Mouse (Mus musculus) inflammation-experienced regulatory T-cells, adult 6 months (primary cell): ENCODE measurements around the gene Ywhaq. TPM values are rescaled to one million over a fixed set of nuclear protein-coding genes. Genes with fewer than 3 reads are reported as not detected.
"Not testable (repeated sequence)": the region's sequence is repeated elsewhere in the genome, so short reads cannot be mapped to it uniquely, and the experiment has no call there.

ENCODE experiments used
- ATAC-seq: one replicate; pipeline ENCODE4 v1.8.0; 2017
- polyA plus RNA-seq, 3 experiments: library from polyadenylated mRNA; unstranded; fragments of 100-300 nt; shearing (Covaris generic); gene quantifications; one replicate each; pipeline ENCODE4 v1.2.1; 2017

The Ywhaq gene
- polyA plus RNA-seq, 3 experiments from 2014 or later, result 167 to 333 (median 215) TPM

DNA sequence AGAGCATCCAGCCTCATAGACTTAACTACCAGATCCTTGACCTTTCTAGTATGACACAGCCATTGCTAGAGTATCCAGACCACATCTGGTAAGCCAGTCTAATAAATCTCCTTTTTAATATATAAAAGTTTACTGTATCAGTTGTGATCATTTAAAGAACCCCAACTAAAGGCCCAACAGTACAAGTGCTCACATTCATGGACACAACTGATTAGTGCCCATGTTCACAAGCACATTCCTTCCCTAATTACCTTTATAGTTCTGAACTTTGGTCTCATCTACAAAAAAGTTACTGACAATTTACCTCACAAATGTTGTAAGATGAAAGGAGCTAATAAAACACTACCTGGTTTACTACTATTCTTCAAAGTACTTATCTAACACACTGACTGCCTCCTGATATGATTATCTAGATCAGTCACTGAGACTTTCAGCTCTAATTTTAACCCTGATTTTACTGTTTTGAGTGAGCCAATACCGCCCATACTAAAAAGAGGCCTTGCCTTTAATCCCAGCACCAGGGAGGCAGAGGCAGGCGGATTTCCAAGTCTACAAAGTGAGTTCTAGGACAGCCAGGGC is 8.6 kb downstream of the Ywhaq start:
- ATAC-seq, result no peak

DNA sequence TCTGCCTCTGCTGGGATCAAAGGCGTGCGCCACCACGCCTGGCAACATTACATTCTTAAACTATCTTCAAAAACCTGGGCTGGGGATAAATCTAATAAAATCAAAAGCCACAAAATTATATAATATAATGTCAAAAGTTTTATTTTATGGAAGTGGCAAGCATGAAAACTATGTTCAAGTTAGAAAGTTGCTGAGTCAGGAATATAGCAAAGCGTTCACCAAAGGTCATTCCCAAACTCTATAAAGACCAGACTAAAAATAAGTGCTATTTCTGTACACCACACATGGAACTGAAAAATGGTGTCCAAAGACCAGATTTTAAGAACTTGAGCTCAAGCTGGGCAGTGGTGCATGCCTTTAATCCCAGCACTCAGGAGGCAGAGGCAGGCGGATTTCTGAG is 14.7 kb downstream of the Ywhaq start:
- ATAC-seq, result no peak

DNA sequence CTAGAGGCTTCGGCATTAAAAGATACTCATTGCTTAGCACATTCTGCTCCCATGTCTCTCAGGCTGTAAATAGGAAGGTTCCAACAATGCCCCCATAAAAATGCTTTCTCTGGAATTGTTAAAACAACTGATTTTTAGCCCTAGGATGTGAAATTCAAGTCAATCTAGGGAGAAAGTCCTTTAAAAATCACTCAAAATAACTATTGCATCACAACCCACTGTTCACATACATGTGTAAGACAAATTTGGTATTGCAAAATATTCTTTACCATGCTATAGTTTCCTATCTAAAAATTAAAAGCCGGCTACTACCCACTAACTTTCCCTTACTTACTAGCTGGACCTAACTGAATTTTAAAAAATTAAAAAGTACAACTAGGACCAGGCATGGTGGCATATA is 31.2 kb downstream of the Ywhaq start:
- ATAC-seq, result no peak

DNA sequence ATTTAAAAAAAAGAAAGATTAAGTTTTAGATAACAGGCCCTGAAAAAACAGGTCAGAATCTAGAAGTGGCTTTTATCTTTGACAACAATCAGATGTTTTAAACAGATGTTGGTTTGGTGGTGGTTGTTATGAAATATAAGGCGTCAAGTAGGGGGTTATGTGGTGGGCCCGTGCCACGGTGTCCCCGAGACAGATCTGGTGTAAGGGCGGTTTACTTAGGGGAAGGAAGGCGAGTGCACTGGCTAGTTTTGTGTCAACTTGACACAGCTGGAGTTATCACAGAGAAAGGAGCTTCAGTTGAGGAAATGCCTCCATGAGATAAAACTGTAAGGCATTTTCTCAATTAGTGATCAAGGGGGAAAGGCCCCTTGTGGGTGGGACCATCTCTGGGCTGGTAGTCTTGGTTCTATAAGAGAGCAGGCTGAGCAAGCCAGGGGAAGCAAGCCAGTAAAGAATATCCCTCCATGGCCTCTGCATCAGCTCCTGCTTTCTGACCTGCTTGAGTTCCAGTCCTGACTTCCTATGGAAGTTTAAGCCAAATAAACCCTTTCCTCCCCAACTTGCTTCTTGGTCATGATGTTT is 38.6 kb downstream of the Ywhaq start:
- not testable (repeated sequence) for ATAC-seq

DNA sequence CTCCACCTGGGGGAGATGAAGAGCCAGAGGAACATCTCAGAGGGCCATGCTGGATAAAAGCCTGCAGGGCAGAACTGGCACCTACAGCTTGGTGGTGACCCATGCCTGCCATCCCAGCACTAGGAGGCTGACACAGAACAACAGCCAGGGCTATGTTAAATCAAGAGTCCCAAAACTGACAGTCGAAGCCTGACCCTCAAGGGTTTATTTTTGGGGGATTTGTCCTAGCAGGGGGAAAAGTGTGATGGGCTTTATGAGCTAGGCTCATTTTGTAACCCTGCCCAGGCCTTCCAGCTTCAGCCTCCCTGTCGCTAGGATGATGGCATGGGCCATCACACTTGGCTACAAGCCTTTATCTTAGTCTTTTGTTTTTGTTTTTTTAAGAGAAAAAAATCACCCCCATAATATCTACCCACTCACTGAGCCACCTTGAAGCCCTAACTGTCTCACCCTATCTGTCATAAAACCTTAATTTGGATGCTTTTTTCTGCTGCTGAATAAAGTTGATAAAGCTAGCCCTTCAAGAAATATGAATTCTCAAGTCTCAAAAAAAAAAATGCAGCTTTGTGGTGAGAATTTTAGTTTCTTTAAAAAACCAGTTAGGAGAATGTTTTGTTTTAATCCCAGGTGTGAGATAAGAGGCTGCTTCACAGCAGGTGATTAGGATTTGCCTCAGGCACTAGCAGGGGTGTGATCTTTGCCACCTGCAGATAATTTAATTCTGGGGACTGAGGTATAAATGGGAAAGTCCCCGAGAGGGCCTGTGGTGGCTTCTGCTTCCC is 41.9 kb downstream of the Ywhaq start:
- ATAC-seq, result no peak

DNA sequence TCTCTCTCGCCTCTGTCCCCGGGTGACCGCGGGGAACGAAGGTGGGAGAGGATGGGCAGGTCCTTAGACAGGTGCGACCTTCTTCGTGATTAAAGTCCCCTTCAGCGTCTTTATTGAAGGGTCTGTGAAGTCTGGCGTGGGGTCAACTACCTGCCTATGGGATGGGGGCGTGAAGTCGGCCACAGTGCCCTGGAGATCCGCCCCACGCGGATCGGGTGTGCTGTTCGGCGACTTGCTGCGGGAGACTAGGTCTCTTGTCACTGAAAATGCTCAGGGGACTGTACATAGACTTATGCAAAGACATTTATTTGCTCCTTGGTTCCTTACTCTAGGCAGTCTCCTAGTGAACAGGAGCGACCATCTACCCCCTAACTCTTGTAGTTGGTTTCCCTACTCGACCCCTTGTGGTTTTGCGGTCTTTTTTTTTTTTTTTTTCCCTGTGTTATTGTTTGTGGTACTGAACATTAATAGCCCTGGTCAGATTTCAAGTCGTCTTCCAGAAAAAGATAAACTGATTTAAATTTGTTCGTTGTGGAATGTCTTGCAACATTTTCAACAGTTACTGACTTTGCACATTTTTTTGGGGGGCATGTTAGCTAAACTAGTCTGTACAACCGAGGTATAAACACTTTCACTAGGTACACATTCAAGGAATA is 43.5 kb downstream of the Ywhaq start:
- peak; percentile 16 for ATAC-seq

DNA sequence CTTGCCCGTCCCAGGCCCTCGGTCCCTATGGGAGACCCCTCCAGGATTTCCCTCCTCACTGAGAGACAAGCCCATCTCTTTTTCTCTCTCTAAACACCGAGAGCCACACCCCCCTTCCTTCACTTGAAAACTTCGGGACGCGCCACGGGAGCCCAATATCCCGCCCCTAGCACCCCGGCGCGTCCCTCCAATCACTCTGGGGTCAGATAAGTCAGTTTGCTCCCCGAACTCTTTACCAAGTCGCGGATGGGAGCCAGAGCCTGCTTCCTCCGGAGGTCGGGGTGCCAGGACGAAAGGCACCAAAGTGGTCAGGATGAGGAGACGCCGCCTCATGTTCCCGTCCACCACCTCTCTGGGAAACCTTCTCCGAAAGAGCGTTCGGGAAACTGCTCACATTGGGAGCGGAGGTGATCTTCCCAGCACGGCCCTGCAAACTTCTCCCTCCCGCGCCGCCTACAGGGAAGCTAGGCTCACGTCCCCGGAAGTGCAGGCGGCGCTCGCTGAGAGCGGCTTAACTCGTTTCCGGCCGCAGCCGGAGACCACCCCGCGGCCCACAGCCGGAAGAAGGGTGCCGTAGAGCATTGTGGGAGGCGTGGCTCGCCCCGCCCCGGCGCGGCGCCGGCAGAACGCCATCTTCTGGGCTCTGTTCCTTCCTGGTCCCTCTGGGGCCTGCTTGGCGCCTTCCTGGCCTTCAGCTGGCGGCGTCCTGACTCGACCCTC is 44.2 kb downstream of the Ywhaq start, which contains the start of gene Adam17:
Adam17 (minus strand) TSS at position 533 of the 720 bp plus-strand sequence.
- peak; percentile 92 for ATAC-seq

DNA sequence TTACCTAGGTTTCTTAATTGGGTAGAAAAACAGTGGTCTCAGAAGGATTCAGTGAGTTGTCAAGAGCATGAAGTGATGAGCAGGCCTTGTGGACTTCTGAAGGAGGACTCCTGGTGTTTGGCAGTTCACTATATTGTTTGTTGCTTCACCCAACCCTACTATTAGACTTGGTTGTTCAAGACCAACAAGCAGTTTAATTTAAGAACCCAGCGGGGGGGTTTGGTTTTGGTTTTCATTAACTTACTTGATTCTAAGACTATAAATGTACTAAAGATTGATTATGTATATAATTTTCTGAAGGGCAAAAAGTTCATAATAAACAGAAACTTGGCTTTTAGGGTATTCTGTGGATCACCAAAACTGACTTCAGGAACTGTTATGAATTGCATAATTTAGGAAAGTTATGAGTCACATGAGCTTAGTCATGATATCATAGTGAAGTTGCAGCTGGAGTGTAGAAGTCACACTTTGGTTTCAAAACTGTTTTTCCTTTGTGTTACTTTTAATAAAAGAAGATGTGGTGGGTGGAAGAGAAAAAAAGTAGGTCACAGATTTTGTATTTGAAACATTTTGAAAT is 47.3 kb downstream of the Ywhaq start:
- ATAC-seq, result peak; percentile 24

DNA sequence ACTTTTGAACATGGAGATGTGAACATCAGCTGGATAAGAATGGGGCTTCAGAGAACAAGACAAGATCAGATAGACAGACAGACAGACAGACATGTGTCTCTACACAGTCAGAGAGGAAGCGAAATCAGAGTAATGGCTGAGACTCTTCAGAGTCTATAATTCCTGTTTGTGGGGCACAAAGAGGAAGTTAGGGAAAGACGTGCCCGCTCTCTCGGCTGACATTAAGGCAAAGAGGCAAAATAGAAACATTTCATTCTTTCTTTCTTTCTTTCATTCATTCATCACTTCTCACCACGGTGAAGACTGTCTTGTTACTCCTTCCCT is 48.4 kb downstream of the Ywhaq start:
- no peak for ATAC-seq

DNA sequence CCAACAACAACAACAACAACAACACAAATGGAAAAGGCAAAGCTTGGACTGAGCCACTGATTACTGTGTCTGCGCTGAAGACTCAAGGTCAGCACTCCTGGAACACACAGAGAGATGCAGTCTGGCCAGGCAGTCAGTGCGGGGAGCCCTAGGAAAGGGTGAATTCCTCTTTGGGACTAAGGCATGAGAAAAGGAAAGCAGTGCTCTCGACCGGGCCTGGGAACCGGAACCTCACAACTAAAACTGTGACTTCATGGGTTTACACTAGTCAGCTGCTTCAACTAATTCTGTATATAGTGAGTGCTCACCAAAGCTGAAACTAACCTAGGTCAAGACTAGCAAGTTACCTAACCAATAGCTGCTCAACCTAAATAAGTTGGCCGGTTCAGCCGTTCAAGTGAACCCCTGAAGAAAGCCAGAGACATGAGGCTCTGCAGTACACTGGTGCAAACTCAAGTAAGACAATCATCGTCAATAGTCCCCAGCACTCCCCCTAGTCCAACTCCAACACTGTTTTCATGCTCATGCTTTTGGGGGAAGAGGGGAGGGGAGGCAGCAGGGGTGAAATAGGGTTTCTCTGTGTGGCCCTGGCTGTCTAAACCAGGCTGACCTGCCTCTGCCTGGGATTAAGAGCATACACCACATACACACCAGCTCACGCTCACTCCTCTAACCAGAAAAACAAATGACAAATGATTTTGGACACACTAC is 48.9 kb downstream of the Ywhaq start:
- no peak for ATAC-seq

DNA sequence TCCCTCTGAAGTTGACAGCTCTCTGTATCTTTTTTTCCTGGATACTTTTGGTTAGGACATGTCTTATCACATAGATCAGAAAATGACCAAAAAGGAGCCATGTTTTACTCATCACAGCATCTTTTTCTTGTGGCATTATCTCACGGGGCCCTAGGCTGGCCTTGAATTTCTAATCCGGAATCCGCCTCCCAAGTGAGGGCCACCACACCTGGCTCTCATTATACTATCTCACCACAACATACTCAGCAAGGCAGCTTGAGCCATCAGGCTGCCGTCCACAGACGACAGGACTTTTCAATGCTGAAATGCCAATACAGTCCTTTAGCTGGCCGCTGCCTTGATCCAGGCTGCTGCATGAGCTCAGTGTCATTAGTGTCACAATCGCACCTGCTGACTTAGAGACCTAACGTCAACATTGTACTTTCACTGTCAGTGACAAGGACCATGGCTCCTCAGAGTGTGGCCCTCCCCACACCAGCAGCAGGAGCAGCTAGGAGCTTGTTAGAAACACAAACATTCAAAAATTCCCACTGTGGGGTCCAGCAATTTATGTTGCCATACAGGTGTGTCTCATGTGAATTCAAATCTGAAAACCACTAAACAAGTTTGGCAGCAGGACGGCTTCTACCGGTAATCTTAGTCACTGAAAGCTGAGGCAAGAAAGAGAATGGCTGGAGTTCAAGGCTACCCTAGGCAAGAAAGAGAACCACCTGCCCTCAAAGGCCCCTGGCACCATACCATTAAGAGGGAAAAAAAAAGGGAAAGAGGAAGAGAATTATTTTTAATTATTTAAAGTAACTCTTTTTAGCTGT is 52.6 kb downstream of the Ywhaq start:
- ATAC-seq, result no peak

DNA sequence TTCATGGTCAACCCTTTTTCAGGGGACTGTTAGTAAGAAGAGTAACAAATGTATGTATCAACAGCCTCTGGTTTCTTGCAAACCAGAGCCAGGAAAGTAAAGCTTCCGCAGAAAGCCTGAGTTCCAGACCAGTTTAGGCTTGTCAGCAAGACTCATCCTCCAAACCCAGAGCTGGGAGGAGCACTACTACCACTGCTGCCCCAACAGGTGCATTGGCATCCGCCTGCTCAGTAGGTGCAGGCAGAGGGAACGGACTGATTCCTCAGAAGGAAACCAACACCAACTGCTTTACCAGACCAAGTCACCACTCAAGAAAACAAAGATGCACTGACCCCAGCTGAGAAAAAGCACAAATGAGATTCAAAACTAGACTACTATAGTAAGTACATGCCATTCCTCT is 54.2 kb downstream of the Ywhaq start:
- ATAC-seq, result no peak

DNA sequence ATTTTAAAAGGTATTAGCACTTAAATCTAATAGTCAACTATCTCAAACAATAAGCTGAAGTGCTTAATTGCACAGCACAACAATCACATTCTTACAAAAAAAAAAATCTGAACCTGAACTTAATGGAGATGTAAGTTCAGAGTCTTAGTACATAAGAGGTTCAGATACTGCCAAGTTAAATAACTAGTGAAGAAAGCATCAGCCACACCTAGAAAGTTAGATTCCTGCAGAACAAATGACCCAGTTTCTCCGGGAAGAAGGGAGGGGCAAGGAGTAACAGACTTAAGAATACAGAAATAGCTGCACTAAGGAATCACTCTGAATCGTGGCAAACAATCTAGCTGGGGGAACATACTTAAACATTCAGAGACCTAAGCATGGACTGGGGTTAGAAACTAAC is 54.8 kb downstream of the Ywhaq start:
- ATAC-seq, result no peak

DNA sequence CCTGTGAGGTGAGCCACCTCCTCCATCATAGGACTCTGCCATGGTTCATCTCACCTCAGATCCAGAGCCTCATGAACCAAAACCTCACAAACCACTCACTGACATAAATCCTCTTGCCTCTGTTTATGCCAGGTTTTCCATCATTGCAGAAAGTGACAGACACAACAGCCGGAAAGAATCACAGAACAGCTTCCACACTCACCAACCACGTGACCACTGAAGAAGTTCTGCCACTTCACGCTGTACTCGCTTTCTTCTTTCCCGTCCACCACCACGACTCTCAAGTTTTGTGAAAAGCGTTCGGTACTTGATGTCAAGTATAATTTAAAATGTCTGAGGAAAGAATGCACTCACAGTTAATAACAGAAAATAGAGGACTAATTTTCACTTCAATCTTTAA is 63.8 kb downstream of the Ywhaq start:
- no peak for ATAC-seq

DNA sequence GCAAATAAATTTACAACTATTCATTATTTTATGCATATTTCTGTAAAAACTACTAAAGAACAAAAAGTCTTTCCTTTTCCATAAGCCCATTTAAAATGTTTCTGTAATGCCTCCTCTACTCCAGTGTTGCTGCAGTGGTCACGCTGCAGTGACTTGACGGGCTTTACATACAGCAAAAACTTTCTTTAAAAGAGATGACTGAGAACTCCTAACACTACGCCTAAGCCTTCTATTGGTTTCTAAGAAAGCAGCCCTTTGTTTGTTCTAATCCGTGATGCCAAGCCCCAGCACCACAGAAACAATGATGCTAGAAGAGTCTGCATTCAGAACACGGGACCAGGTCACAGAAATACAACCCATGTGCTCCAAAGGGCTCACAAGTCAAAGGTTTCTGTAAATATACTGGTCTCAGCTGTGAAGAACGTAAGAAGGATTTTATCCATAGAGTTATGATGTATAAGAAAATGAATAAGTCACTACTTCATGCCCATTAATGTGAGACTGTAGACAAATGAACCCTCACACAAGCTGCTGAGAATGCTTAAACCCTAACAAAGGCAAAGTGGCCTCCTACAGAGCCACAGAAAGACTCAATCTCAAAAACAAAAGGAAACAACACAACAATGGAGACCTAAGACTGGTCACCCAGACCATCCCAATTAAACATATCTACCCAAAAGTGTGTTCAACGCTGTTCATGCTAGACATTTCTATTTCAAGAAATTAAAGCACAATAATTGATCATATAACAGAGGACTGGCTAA is 67.1 kb downstream of the Ywhaq start:
- ATAC-seq, result no peak

DNA sequence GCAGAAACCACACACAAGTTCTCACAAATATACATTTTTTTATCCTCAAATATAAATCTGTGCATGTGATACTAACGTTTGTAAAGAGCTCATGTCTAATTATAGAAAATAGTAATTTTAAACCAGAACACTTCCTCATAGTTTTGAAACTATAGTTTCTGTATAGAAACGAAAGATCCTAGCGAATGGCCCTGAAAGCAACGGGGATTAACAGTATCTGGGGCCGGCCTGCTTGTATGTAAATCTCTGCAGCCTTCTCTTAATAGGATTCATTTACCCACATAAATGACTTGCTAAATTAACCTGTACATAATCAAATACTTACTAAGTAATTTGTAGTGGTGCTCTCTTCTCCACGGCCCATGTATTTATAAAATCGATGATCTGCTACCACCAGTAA is 70.5 kb downstream of the Ywhaq start:
- ATAC-seq, result no peak

DNA sequence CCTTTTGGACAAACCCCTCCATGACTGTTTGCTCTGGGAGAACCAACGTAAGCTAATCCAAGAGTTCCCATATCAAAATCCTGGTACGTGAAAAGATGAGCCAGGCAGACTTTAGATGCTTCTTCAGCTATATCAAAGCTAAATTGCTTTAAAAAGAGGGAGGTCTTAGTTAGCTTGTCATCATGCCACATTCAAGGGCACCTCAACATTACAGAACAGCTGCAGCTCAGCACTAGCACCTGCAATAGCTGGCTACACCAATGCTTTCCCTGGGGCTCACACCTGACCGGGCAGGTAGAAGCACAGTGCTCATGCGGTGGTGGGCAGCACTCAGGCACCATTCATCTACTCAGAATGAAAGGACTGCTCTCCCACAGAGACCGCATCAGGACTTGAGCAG is 76.8 kb downstream of the Ywhaq start:
- ATAC-seq, result no peak
